Mouse (Mus musculus): ENCODE results near the gene Ets2. TPM values are rescaled to one million over a fixed set of nuclear protein-coding genes. Genes with fewer than 3 reads are reported as not detected.
"Not testable (repeated sequence)": the region's sequence is repeated elsewhere in the genome, so short reads cannot be mapped to it uniquely, and the experiment has no call there.

The Ets2 gene
- polyA plus RNA-seq, 1 experiment, result 42.6 TPM

DNA sequence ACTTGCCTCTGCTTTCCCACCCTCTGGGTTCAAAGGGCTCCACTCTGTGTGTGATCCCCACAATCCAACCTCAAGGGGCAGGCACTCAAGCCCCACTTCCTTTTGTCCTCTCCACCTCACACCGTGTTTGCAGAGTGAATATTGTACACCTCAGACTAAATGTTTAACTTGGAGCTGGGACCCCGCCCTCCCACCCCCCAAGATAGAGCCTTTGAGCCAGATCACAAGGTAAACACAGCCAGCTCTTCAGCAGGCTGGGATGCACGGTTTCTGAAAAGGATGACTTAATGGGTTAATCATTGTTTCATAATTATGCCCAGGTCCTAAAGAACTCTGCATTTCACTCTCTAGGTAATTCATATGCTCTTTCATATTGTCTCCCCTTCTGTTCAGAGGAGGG, 2.2 kb upstream of the Ets2 start:
- DNase-seq (ENCODE audit: low spot score), result no peak

- no peak for DNase-seq (ENCODE audit: low spot score)
These were observed 1.7 kb upstream of the Ets2 start for GRCm38 (mm10) chr16:95700224-95700623.

GRCm38 (mm10) chr16:95702562-95703545, 979 bp downstream of the Ets2 start:
- DNase-seq (ENCODE audit: low spot score), result no peak

DNA sequence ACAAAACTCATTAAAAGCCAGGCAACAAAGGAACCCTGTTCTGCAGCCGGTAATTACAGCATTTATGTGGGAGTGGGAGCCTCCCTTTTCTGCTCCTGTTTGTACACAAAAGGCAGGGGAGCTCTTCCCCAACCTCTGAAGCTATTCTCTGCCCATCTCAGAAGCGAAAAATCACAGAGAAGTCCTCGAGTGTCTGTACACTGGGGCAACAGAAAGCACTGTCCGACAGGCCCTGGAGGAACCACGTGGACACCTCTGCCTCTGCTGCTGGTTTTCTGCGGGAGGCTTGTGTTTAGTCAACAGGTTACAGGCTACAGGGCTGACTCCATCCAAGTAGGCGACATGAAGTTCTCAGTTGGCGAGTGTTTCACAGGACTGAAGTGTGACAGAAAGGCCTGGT, 2.1 kb downstream of the Ets2 start:
- DNase-seq (ENCODE audit: low spot score), result no peak

GRCm38 (mm10) chr16:95704662-95705330, 2.9 kb downstream of the Ets2 start:
- DNase-seq (ENCODE audit: low spot score), result no peak

- no peak for DNase-seq (ENCODE audit: low spot score)
These were observed 3.9 kb downstream of the Ets2 start for GRCm38 (mm10) chr16:95705771-95706170.

GRCm38 (mm10) chr16:95708211-95709004, 6.5 kb downstream of the Ets2 start:
- DNase-seq (ENCODE audit: low spot score), result no peak

DNA sequence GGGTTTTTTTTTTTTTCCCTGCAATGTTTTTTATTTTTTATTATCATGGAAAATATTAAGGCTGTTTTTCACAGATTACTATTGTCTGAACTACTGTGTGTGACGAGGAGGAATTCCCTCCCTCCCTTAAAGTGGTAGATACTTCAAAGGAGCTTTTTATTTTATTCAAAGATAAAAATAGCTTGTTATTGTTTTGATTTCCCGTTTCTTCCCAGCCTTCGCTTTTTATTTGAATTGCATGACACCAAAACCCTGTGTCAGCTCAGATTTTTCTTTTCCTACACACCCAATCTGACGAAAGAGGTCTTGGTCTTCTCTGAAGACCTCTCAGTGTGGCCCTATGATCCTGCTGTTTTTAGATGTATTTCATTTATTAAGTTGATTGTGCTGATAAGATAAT, 7.3 kb downstream of the Ets2 start:
- no peak for DNase-seq (ENCODE audit: low spot score)

DNA sequence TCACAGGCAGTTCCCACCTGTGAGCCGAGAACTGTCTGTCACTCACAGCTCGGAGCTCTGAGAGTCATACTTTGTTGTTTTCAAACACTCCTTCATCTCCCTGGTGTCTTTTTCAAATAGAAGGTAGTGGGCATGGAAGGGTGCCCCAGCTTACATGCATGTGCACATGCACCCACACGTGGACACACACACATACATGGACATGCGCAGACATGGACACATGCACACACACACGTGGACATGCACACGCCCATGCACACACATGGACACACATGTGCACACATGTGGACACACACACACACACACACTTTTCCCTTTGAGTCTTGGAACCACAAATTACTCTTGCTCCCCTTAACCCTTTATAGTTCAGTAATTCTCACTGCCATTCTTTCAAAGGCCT, 8.3 kb downstream of the Ets2 start:
- no peak for DNase-seq (ENCODE audit: low spot score)

GRCm38 (mm10) chr16:95712121-95712520, 10.2 kb downstream of the Ets2 start:
- no peak for DNase-seq (ENCODE audit: low spot score)

GRCm38 (mm10) chr16:95713077-95713476, 11.2 kb downstream of the Ets2 start:
- DNase-seq (ENCODE audit: low spot score), result not testable (repeated sequence)

DNA sequence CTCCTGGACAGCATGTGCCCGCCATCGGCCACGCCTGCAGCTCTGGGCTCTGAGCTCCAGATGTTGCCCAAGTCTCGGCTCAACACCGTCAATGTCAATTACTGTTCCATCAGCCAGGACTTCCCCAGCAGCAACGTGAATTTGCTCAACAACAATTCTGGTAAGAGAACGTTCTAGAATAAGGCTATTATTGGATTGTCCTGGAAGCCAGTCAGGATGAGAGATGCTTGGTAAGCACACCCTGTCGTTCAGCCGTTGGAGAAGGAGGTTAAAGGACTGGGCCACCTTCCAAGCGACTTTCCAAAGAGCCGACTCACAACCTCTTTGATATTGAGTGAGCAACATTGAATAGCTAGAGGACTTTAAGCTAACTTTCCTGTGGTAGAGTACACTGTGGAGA, 13.2 kb downstream of the Ets2 start:
- DNase-seq (ENCODE audit: low spot score), result no peak

DNA sequence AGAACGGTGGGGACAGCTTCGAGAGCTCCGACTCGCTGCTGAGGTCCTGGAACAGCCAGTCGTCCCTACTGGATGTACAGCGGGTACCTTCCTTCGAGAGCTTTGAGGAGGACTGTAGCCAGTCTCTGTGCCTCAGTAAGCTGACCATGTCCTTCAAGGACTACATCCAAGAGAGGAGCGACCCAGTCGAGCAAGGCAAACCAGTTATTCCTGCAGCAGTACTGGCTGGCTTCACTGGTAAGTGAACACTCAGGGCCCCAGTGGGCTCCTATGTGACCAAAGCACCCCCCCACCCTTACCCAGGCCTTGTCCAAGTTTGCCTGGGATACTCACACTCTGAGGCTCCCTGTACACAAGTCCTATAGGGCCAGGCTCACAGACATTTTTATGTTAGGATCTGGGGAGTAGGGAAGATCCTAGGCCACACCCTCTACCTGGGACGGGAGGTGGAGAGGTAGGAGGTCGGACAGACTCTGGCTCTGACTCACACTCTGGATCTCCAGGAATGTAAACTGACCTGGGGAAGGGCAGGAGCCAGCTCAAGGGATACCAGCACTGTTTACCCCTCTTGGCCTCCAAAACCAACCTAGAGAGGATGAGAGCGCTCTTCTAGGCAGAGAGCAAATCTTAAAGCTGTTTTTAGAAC, 14.3 kb downstream of the Ets2 start:
- DNase-seq (ENCODE audit: low spot score), result no peak

GRCm38 (mm10) chr16:95717631-95718030, 15.8 kb downstream of the Ets2 start:
- no peak for DNase-seq (ENCODE audit: low spot score)

DNA sequence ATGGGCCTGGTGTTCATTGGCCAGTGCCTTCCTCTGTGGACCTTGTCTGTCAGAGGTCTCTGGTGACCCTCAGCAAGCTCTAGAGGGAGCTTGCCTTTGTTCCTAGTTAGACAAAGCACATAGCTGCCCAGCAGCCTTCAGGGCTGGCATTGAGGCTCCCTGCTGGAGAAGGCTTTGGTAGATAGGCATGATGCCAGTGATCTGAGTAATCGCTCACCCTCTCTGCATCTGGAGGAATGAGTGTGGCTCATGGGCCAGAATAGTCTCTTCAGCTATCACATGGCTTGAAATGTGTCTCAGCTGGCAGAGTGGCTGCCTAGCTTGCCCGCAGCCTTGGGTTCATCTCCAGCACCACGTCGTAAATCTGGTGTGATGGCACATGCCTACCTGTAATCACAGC, 16.2 kb downstream of the Ets2 start:
- no peak for DNase-seq (ENCODE audit: low spot score)

DNA sequence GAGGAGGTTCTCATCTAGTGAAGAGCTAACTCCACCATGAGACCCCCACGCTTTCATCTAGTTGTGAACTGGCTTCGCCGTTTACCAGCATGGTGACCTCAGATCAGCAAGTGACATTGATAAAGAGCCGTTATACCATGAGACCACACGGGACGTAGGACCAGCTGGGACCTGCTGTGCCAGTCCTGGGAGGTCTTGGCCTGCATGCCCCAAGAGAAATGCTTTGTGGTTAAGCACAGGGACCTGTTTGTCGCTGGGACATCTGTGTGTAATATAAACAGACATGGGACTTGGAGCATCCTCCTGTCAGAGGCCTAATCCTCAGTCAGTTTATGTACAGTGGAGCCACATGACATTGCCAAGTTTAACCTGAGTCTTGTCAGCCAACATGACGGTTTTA, 18.7 kb downstream of the Ets2 start:
- no peak for DNase-seq (ENCODE audit: low spot score)

- no peak for DNase-seq (ENCODE audit: low spot score)
These were observed 22.4 kb downstream of the Ets2 start for GRCm38 (mm10) chr16:95724251-95724650.

DNA sequence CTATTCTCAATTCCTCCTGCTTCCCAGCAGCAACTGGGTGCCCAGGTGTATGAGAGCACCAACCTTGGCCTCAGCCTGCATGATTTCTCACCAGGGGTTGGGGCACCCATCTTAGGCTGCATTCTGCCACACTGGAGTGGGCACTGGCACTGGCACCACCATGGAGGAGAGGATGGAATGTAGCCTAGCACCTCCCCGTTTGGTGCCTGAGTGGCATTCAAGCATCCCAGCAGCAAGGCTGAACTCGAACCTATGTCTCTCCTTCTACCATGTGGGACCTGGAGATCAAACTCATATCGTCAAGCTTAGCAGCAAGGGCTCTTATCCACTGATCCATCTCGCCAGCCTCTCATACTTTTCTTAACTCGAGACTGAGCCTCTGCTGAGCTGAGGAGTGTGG, 22.9 kb downstream of the Ets2 start:
- DNase-seq (ENCODE audit: low spot score), result no peak

GRCm38 (mm10) chr16:95726802-95727201, 24.9 kb downstream of the Ets2 start:
- DNase-seq (ENCODE audit: low spot score), result no peak

GRCm38 (mm10) chr16:95728453-95729435, 26.9 kb downstream of the Ets2 start:
- DNase-seq (ENCODE audit: low spot score), result no peak

DNA sequence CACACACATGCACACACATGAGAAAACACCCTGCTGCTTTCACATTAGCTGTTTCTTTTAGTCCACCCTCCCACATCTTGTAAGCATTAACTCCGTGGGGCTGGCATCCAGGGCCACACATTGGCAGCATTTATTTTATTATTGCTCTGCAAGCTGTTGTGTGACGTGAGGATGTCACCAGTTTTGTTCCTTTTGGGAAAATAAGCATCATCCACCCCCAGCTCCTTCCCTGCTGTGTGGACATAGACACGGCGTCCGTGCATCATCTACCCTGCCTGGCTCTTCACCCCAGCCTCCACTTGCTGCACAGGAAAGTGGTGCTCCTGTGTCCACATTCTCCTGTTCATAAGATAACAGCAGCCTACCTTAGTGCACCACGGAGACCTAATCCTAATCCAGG, 27.9 kb downstream of the Ets2 start:
- no peak for DNase-seq (ENCODE audit: low spot score)

Measured in urinary bladder, adult 2 months (tissue).